Mouse (Mus musculus): ENCODE measurements at regions not wholly inside any gene's neighbourhood (a gene's known extent, or its start where the extent isn't known, plus 50 kb on each side); places are given as distances from the start of the nearest gene placed in this dataset.
"Not testable (repeated sequence)": the region's sequence is repeated elsewhere in the genome, so short reads cannot be mapped to it uniquely, and the experiment has no call there.

DNA sequence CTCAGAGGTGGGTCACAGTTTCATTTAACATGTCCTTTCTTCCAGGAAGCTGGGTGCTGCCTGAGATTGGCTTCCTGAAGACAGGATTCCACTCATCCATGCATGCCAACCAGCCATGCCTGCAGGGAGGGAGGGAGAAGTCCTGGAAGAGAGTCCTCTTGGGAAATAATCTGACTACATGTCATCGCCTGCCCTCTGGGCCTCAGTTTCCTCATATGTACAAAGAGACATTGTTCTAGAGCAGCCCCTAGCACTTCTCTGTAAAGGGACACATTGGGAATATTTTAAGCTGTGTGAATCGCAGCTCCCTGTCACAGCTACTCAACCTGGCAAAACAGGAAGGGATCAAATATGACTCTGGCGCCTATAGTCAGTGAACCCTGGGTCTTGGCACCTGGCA, 241.8 kb downstream of the 3100002H09Rik start:
- DNase-seq (ENCODE audit: low spot score) (no peak), ATAC-seq (ENCODE audit: insufficient number of reproducible peaks, low FRiP score, low TSS enrichment, low read depth) (no peak)
- H3K27ac ChIP-seq (replicated peaks; ENCODE audit: low read depth, low read length) = no peak overlapping the region
- no peak overlapping the region for H3K4me2 ChIP-seq (ENCODE audit: low read depth, severe bottlenecking)
- no peaks in the 10 kb centered on the region for H3K9me3 ChIP-seq (ENCODE audit: control insufficient read depth, low read length)
- no peak overlapping the region for H3K9ac ChIP-seq (ENCODE audit: low read length)
- no peak overlapping the region for H3K4me3 ChIP-seq (ENCODE audit: low read depth, low read length)
- no peaks in the 10 kb centered on the region for H3K27me3 ChIP-seq (ENCODE audit: control insufficient read depth, insufficient read depth, low read length)
- WGBS = 86% methylated on average over 3 of the region's 3 CpGs
- no peaks in the 10 kb centered on the region for H3K4me1 ChIP-seq (ENCODE audit: control insufficient read depth, insufficient read depth, low read length)
- H3K36me3 ChIP-seq (ENCODE audit: control insufficient read depth, insufficient read depth, low read length) = no peaks in the 10 kb centered on the region

DNA sequence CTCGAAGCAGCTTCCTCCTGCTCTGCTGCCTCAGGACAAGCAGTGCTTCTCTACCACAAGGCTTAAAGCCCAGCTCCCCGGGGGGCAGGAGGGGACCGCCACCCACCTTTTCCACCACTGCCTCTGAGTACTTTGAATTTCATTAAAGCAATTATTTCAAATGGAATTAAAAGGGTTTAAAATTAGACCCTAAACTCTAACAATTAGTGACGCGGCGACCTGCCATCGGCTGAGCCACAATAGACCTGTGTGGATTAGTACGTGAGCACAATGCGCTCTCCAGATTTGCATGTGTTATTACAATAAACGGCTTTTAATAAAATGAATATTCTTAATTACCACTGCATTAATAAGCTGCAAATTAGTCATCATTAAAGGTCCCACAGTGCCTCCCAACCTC, 242.5 kb downstream of the 3100002H09Rik start:
- Histone ChIP-seq H3K4me1 (ENCODE audit: control insufficient read depth, insufficient read depth, low read length) (no peaks in the 10 kb centered on the region), H3K36me3 (ENCODE audit: control insufficient read depth, insufficient read depth, low read length) (no peaks in the 10 kb centered on the region), H3K27ac (replicated peaks; ENCODE audit: low read depth, low read length) (no peak overlapping the region), H3K27me3 (ENCODE audit: control insufficient read depth, insufficient read depth, low read length) (no peaks in the 10 kb centered on the region), H3K4me3 (ENCODE audit: low read depth, low read length) (no peak overlapping the region), H3K9ac (ENCODE audit: low read length) (no peak overlapping the region), H3K9me3 (ENCODE audit: control insufficient read depth, low read length) (no peaks in the 10 kb centered on the region), H3K4me2 (ENCODE audit: low read depth, severe bottlenecking) (no peak overlapping the region)
- whole genome bisulfite sequencing = 78% methylated on average over 10 of the region's 10 CpGs
- DNase-seq (ENCODE audit: low spot score) (no peak), ATAC-seq (ENCODE audit: insufficient number of reproducible peaks, low FRiP score, low TSS enrichment, low read depth) (no peak)

DNA sequence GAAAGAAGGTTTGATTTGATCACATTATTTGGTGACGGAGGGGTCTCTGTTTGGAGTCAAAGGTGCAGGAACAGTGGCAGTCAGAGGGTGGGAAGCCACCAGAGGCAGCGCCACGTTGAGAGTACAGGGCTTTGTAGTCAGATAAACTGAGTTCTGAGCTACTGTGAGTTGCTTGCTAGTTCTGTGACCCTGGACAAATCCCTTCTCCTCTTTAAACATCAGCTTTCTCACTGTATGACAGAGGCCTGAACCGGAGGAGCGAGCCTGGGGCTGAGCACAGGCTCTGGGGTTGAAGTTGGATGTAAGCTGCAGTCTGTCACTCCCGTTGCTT, 250.1 kb downstream of the 3100002H09Rik start:
- DNase-seq (ENCODE audit: low spot score) (no peak), ATAC-seq (ENCODE audit: insufficient number of reproducible peaks, low FRiP score, low TSS enrichment, low read depth) (no peak)
- H3K36me3 ChIP-seq (ENCODE audit: control insufficient read depth, insufficient read depth, low read length) = no peaks in the 10 kb centered on the region
- H3K27ac ChIP-seq (replicated peaks; ENCODE audit: low read depth, low read length) = no peak overlapping the region
- H3K9me3 ChIP-seq (ENCODE audit: control insufficient read depth, low read length) = no peaks in the 10 kb centered on the region
- H3K9ac ChIP-seq (ENCODE audit: low read length) = no peak overlapping the region
- no peak overlapping the region for H3K4me3 ChIP-seq (ENCODE audit: low read depth, low read length)
- no peaks in the 10 kb centered on the region for H3K4me1 ChIP-seq (ENCODE audit: control insufficient read depth, insufficient read depth, low read length)
- no peak overlapping the region for H3K4me2 ChIP-seq (ENCODE audit: low read depth, severe bottlenecking)
- WGBS = 57% methylated on average over 6 of the region's 6 CpGs
- H3K27me3 ChIP-seq (ENCODE audit: control insufficient read depth, insufficient read depth, low read length) = peaks cover 13% of the 10 kb centered on the region

DNA sequence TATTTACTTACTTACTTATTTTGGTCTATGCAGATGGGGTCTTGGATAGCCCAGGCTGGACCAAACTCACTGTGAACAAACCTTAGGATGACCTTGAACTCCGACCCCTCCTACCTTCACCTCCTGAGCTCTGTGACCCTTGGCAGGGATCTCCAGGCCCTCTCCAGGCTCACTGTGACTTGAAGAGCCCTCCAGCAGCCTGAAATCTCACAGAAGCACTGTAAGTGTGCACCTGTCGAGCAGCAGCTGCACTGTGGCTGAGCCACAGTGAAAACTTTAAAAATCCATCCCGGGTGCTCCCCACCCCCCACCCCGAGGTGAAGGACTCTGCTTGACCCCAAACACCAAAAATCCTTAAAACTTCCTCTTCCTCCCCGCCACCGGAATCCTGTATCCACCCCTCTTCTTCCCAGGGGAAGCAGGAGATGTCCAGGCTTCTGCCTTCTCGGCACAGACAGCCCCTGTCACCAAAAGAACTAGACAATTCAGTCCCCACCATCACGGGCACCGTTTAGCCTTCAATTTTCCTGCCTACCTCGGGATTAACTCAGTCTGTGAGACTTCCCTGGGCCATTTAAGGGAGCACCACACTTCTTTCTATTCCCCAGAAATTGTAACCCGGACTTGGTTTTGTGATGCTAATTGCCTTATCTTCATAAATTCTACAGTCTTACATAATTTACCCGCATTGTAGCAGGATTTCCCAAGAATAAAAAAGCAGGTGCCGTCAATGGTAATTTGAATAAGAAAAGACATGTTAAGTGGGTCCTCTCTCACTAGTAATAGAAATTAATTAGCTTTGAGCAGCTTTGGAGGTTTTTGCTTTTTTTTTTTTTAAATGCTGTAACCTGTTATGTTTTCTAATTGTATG, 250.7 kb downstream of the 3100002H09Rik start:
- peaks cover 13% of the 10 kb centered on the region for H3K27me3 ChIP-seq (ENCODE audit: control insufficient read depth, insufficient read depth, low read length)
- WGBS = 34% methylated on average over 13 of the region's 13 CpGs
- DNase-seq (ENCODE audit: low spot score) (no peak), ATAC-seq (ENCODE audit: insufficient number of reproducible peaks, low FRiP score, low TSS enrichment, low read depth) (no peak)
- H3K4me2 ChIP-seq (ENCODE audit: low read depth, severe bottlenecking) = no peak overlapping the region
- H3K9me3 ChIP-seq (ENCODE audit: control insufficient read depth, low read length) = no peaks in the 10 kb centered on the region
- H3K36me3 ChIP-seq (ENCODE audit: control insufficient read depth, insufficient read depth, low read length) = no peaks in the 10 kb centered on the region
- H3K27ac ChIP-seq (replicated peaks; ENCODE audit: low read depth, low read length) = no peak overlapping the region
- H3K9ac ChIP-seq (ENCODE audit: low read length) = no peak overlapping the region
- no peaks in the 10 kb centered on the region for H3K4me1 ChIP-seq (ENCODE audit: control insufficient read depth, insufficient read depth, low read length)
- no peak overlapping the region for H3K4me3 ChIP-seq (ENCODE audit: low read depth, low read length)

DNA sequence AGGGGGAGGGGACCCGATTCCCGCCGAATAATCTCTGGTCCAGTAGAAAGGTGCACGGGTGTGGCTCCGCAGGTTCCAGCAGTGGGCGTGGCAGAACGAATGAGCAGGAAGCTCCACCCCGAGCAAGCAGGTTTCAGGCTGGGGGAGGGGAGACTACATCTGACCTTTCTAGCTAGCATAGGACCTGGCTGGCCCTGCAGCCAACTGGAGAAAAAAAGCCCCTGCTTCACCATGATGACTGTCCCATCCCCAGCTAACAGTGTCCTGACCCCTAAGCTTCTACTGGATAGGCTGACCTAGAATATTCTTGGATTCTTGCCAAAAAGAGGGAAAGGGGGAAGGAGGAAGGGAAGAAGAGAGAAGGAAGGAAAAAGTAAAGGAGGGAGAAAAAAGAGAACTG, 252.1 kb downstream of the 3100002H09Rik start:
- H3K4me1 ChIP-seq (ENCODE audit: control insufficient read depth, insufficient read depth, low read length); DNase-seq (ENCODE audit: low spot score); ATAC-seq (ENCODE audit: insufficient number of reproducible peaks, low FRiP score, low TSS enrichment, low read depth); H3K36me3 ChIP-seq (ENCODE audit: control insufficient read depth, insufficient read depth, low read length); H3K9ac ChIP-seq (ENCODE audit: low read length); H3K4me3 ChIP-seq (ENCODE audit: low read depth, low read length); H3K9me3 ChIP-seq (ENCODE audit: control insufficient read depth, low read length); H3K4me2 ChIP-seq (ENCODE audit: low read depth, severe bottlenecking); H3K27ac ChIP-seq (replicated peaks; ENCODE audit: low read depth, low read length): not testable (repeated sequence)
- H3K27me3 ChIP-seq (ENCODE audit: control insufficient read depth, insufficient read depth, low read length) = peaks cover 13% of the 10 kb centered on the region
- 6% methylated on average over 2 of the region's 8 CpGs for WGBS

DNA sequence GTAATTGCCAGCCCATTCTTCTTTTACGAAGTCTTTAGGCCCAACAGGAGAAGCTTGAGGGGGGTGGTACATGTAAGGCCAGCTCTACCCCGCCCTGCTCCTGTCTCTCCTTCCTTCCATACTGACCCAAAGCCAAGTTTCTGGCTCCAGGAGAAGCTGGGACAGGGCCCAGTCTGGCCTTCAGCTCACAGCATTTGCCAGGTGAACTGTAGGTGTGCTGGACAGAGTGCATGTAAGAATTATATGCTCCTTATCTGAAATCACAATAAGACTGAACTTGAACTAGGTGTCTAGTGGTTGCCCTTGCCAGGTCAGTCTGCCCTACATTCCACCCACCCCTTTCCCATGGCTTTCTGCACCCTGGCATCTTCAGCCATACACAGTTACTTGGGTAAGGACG, 260.2 kb downstream of the 3100002H09Rik start:
- Histone ChIP-seq H3K27me3 (ENCODE audit: control insufficient read depth, insufficient read depth, low read length) (no peaks in the 10 kb centered on the region), H3K36me3 (ENCODE audit: control insufficient read depth, insufficient read depth, low read length) (no peaks in the 10 kb centered on the region), H3K27ac (replicated peaks; ENCODE audit: low read depth, low read length) (no peak overlapping the region), H3K9me3 (ENCODE audit: control insufficient read depth, low read length) (no peaks in the 10 kb centered on the region), H3K4me3 (ENCODE audit: low read depth, low read length) (no peak overlapping the region), H3K4me1 (ENCODE audit: control insufficient read depth, insufficient read depth, low read length) (no peaks in the 10 kb centered on the region), H3K9ac (ENCODE audit: low read length) (no peak overlapping the region), H3K4me2 (ENCODE audit: low read depth, severe bottlenecking) (no peak overlapping the region)
- 87% methylated on average over 3 of the region's 3 CpGs for WGBS
- DNase-seq (ENCODE audit: low spot score) = no peak
- no peak for ATAC-seq (ENCODE audit: insufficient number of reproducible peaks, low FRiP score, low TSS enrichment, low read depth)

DNA sequence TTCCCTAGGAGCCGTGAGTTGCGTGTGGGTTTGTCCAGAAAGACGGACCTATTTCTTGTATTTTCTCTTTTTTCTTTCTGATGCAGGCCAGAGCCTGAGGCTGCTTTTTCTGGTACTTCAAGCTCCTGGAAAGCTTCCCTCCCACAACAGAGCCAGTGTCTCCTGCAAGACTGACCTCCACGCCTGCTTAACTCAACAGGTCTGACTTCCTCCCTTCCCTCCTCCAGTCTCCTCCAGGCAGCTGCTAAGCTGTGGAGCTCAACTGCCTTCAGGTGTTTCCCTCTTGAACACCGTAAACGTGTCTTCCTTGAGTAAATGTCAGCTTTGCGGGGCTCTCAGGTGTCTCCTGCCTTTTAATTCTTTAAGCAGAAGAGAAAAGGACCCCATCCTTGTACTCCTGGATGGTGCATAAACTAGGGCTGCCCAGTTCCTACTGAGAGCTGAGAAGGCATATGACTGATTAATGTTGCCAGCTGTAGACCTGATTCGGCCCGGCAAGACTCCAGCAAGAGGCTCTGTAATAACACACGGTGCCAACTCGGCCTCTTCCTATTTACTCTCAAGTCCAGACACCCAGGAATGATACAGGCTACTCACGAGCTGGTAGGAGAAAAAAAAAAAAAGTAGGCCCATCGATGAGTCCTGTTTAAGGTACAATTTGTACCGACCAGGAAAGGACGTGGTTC, 260.9 kb downstream of the 3100002H09Rik start:
- no peak overlapping the region for H3K27ac ChIP-seq (replicated peaks; ENCODE audit: low read depth, low read length)
- DNase-seq (ENCODE audit: low spot score) (no peak), ATAC-seq (ENCODE audit: insufficient number of reproducible peaks, low FRiP score, low TSS enrichment, low read depth) (no peak)
- no peak overlapping the region for H3K9ac ChIP-seq (ENCODE audit: low read length)
- no peaks in the 10 kb centered on the region for H3K9me3 ChIP-seq (ENCODE audit: control insufficient read depth, low read length)
- no peaks in the 10 kb centered on the region for H3K27me3 ChIP-seq (ENCODE audit: control insufficient read depth, insufficient read depth, low read length)
- H3K4me1 ChIP-seq (ENCODE audit: control insufficient read depth, insufficient read depth, low read length) = no peaks in the 10 kb centered on the region
- no peak overlapping the region for H3K4me2 ChIP-seq (ENCODE audit: low read depth, severe bottlenecking)
- 74% methylated on average over 15 of the region's 15 CpGs for WGBS
- no peaks in the 10 kb centered on the region for H3K36me3 ChIP-seq (ENCODE audit: control insufficient read depth, insufficient read depth, low read length)
- H3K4me3 ChIP-seq (ENCODE audit: low read depth, low read length) = no peak overlapping the region

DNA sequence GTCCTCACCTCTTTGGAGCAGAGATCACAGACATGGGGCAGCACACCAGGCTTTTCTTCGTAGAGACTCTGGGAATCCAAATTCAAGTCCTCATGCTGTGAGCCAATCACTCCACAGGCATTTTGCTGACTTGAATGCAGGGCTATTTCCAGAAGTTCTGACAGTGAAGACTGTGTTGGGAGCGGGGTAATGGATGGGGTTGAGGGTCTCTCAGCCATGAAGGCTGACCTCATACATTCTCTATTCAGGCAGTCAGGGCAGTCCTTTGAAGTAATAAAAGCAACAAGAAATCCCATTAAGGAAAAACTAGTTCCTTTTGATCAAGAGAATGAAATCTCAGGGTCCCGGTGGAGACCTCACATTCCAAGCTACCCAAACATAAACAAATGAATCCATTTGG, 261.5 kb downstream of the 3100002H09Rik start:
- H3K9ac ChIP-seq (ENCODE audit: low read length) = no peak overlapping the region
- H3K27me3 ChIP-seq (ENCODE audit: control insufficient read depth, insufficient read depth, low read length) = no peaks in the 10 kb centered on the region
- H3K4me2 ChIP-seq (ENCODE audit: low read depth, severe bottlenecking) = no peak overlapping the region
- no peak overlapping the region for H3K4me3 ChIP-seq (ENCODE audit: low read depth, low read length)
- no peaks in the 10 kb centered on the region for H3K9me3 ChIP-seq (ENCODE audit: control insufficient read depth, low read length)
- no peaks in the 10 kb centered on the region for H3K36me3 ChIP-seq (ENCODE audit: control insufficient read depth, insufficient read depth, low read length)
- ATAC-seq (ENCODE audit: insufficient number of reproducible peaks, low FRiP score, low TSS enrichment, low read depth) (no peak), DNase-seq (ENCODE audit: low spot score) (no peak)
- H3K4me1 ChIP-seq (ENCODE audit: control insufficient read depth, insufficient read depth, low read length) = no peaks in the 10 kb centered on the region
- no peak overlapping the region for H3K27ac ChIP-seq (replicated peaks; ENCODE audit: low read depth, low read length)
- 46% methylated on average over 3 of the region's 3 CpGs for WGBS

Data from limb, embryonic 11.5 days (tissue).